Mouse (Mus musculus) forebrain, embryonic 16.5 days (tissue): ENCODE results near the gene Prpf18. TPM values are rescaled to one million over a fixed set of nuclear protein-coding genes. Genes with fewer than 3 reads are reported as not detected.
A peak's percentile ranks its signal among the peaks of the same experiment; 100 is the strongest.
"Not testable (repeated sequence)": the region's sequence is repeated elsewhere in the genome, so short reads cannot be mapped to it uniquely, and the experiment has no call there.

Experiments
- ATAC-seq: fragments of 200-750 bp; cut with Nextera tagmentation; 2 replicates; pipeline ENCODE4 v1.8.0; 2017; ENCODE audit warnings: mild to moderate bottlenecking, moderate library complexity
- H3K27ac ChIP-seq: fragments of 300-500 bp; sonication (generic); 2 replicates; pipeline ENCODE4 v1.5.1; 2014; ENCODE audit warnings: low read length, control low read depth
- H3K27me3 ChIP-seq: fragments of 300-500 bp; sonication (generic); replicated peaks from 2 replicates; pipeline ENCODE4 v1.6.1; 2014; ENCODE audit warnings: low read length; ENCODE audit not compliant: control insufficient read depth, insufficient read depth
- H3K36me3 ChIP-seq: fragments of 300-500 bp; sonication (generic); 2 replicates; pipeline ENCODE4 v1.6.1; 2014; ENCODE audit not compliant: control insufficient read depth, insufficient read depth
- H3K4me1 ChIP-seq: fragments of 300-500 bp; sonication (generic); replicated peaks from 2 replicates; pipeline ENCODE4 v1.6.1; 2014; ENCODE audit warnings: low read length; ENCODE audit not compliant: control insufficient read depth, insufficient read depth
- H3K4me2 ChIP-seq: fragments of 300-500 bp; sonication (generic); 2 replicates; pipeline ENCODE4 v1.6.1; 2014; ENCODE audit warnings: mild to moderate bottlenecking, low read length, control low read depth
- H3K4me3 ChIP-seq: fragments of 300-500 bp; sonication (generic); replicated peaks from 2 replicates; pipeline ENCODE4 v1.5.1; 2014; ENCODE audit warnings: mild to moderate bottlenecking, low read length, control low read depth
- H3K9ac ChIP-seq: fragments of 300-500 bp; sonication (generic); replicated peaks from 2 replicates; pipeline ENCODE4 v1.6.1; 2014; ENCODE audit warnings: low read depth, low read length, control low read depth
- H3K9me3 ChIP-seq: fragments of 300-500 bp; sonication (generic); 2 replicates; pipeline ENCODE4 v1.6.1; 2016; ENCODE audit warnings: low read length; ENCODE audit not compliant: control insufficient read depth
- WGBS: fragments of 180-500 bp; shearing (Covaris S2); extraction: QIAGEN DNeasy Blood & Tissue Kit; methylation state at CpG from one replicate; pipeline ENCODE4 v1.1.7; 2014; 5-methylcytosine and 5-hydroxymethylcytosine counted together
- polyA plus RNA-seq: library from polyadenylated mRNA; unstranded; fragments of >200 nt; fragmentation: Nextera tagmentation; extraction: Ambion mirVana; gene quantifications from 2 replicates; pipeline ENCODE4 v1.2.1, GENCODE M21; 2015

The Prpf18 gene
- polyA plus RNA-seq, 1 experiment from 2014 or later = 59.6 TPM

GRCm38 (mm10) chr2:4619893-4620593 is 31.9 kb downstream of the Prpf18 start:
- Histone ChIP-seq H3K36me3 (peaks cover 8% of the 10 kb centered on the region), H3K27ac (no peak overlapping the region), H3K4me1 (peaks cover 3% of the 10 kb centered on the region; the same call in 1 of the 2 replicates), H3K4me2 (no peak overlapping the region), H3K27me3 (no peaks in the 10 kb centered on the region), H3K9ac (no peak overlapping the region), H3K4me3 (no peak overlapping the region), H3K9me3 (no peaks in the 10 kb centered on the region)
- ATAC-seq = no peak
- 52% methylated on average over 6 of the region's 6 CpGs for WGBS

DNA sequence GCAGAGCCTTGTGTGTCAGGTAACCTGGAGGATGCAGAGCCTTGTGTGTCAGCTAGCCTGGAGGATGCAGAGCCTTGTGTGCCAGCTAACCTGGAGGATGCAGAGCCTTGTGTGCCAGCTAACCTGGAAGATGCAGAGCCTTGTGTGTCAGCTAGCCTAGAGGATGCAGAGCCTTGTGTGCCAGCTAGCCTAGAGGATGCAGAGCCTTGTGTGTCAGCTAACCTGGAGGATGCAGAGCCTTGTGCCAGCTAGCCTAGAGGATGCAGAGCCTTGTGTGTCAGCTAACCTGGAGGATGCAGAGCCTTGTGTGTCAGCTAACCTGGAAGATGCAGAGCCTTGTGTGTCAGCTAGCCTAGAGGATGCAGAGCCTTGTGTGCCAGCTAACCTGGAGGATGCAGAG is 32.8 kb downstream of the Prpf18 start:
- not testable (repeated sequence) for H3K9me3 ChIP-seq, H3K4me2 ChIP-seq, H3K4me1 ChIP-seq, H3K27ac ChIP-seq, H3K4me3 ChIP-seq, H3K27me3 ChIP-seq, ATAC-seq, H3K9ac ChIP-seq, H3K36me3 ChIP-seq

DNA sequence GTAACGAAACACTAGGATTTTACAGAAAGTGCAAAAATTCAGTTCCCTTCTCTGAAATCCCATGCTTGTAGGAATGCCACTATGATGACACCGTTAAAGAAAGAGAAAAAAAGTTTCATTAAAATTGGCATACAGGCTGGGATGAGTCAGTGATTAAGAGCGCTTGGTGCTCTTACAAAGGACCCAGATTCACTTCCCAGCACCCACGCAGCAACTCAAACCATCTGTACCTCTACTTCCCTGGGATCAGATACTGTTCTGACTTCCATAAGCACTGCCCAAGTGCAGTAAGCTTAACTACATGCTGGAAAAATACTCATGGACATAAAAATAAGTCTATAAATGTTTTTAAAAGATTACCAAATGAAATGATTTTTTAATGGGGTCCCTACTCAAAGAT is 34.9 kb downstream of the Prpf18 start:
- no peak overlapping the region for H3K9ac ChIP-seq
- no peak overlapping the region for H3K4me3 ChIP-seq
- no peaks in the 10 kb centered on the region for H3K27me3 ChIP-seq
- H3K27ac ChIP-seq = no peak overlapping the region
- no peak overlapping the region for H3K4me2 ChIP-seq
- WGBS = 84% methylated on average over 4 of the region's 4 CpGs
- peaks cover 10% of the 10 kb centered on the region for H3K36me3 ChIP-seq
- no peaks in the 10 kb centered on the region for H3K9me3 ChIP-seq
- no peak for ATAC-seq
- peaks cover 3% of the 10 kb centered on the region; the same call in 1 of the 2 replicates for H3K4me1 ChIP-seq

- no peaks in the 10 kb centered on the region for H3K9me3 ChIP-seq
- 86% methylated on average over 2 of the region's 2 CpGs for WGBS
- no peak overlapping the region for H3K4me2 ChIP-seq
- H3K9ac ChIP-seq = no peak overlapping the region
- H3K27ac ChIP-seq = no peak overlapping the region
- H3K27me3 ChIP-seq = no peaks in the 10 kb centered on the region
- ATAC-seq = no peak; the same call in 1 of the 2 replicates
- no peak overlapping the region for H3K4me3 ChIP-seq
- H3K4me1 ChIP-seq = no peaks in the 10 kb centered on the region
- peaks cover 21% of the 10 kb centered on the region for H3K36me3 ChIP-seq
Measured at GRCm38 (mm10) chr2:4615014-4615546, 36.8 kb downstream of the Prpf18 start.

- ATAC-seq = peak; percentile 75
- not testable (repeated sequence) for H3K27ac ChIP-seq, H3K9me3 ChIP-seq, H3K27me3 ChIP-seq, H3K4me3 ChIP-seq, H3K4me2 ChIP-seq, H3K9ac ChIP-seq, H3K4me1 ChIP-seq
- WGBS = 34% methylated on average over 6 of the region's 6 CpGs
- H3K36me3 ChIP-seq = peaks cover 24% of the 10 kb centered on the region
Measured at GRCm38 (mm10) chr2:4614276-4614929, 37.5 kb downstream of the Prpf18 start.

DNA sequence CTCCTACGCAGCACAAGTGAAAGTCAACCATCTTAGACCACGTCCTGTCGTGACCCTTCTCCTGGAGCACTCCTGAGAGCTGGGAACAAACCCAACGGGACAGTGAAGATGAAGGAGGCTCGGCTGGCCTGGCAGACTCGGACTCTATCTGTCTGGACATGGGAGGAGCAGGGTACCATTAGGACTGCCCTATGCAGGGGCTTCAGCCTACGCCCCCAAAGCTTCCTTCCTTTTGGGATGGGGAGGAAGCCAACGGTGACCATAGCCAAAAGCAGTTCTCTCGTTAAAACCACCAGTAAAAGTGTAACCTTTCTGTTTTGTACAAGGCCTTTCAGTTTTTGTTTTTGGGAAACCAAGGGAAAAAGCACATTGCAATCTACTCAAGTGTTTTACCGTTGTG is 40.2 kb downstream of the Prpf18 start:
- no peaks in the 10 kb centered on the region; the same call in 1 of the 2 replicates for H3K4me1 ChIP-seq
- H3K9me3 ChIP-seq = no peaks in the 10 kb centered on the region
- H3K4me2 ChIP-seq = no peak overlapping the region
- H3K27ac ChIP-seq = no peak overlapping the region
- peaks cover 44% of the 10 kb centered on the region for H3K36me3 ChIP-seq
- WGBS = 81% methylated on average over 10 of the region's 10 CpGs
- no peak for ATAC-seq
- H3K27me3 ChIP-seq = no peaks in the 10 kb centered on the region
- H3K4me3 ChIP-seq = no peak overlapping the region
- H3K9ac ChIP-seq = no peak overlapping the region

DNA sequence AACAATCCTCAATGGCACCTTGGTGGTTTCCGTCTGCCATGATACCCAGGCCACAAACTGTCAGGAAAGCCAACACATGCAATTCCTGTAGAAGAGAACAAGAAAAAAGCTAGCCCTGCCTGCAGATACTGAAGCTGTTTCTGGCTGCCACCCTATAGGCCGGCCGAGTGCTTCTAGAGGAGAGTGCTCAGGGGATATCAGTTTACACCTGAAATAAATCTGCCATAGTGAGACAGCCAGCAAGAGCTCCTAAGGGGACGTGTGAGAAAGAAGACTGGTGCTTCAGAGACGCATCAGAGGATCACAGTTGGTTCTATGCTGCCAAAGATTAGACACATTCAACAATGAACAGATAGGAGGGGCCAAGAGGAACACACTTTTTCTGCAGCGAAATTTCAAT is 40.6 kb downstream of the Prpf18 start:
- Histone ChIP-seq H3K9me3 (no peaks in the 10 kb centered on the region), H3K4me1 (no peaks in the 10 kb centered on the region; the same call in 1 of the 2 replicates), H3K4me3 (no peak overlapping the region), H3K4me2 (no peak overlapping the region), H3K27ac (no peak overlapping the region), H3K9ac (no peak overlapping the region), H3K36me3 (peaks cover 45% of the 10 kb centered on the region), H3K27me3 (no peaks in the 10 kb centered on the region)
- WGBS = 87% methylated on average over 6 of the region's 6 CpGs
- ATAC-seq = no peak

- Histone ChIP-seq H3K4me3 (no peak overlapping the region), H3K9ac (no peak overlapping the region), H3K27me3 (no peaks in the 10 kb centered on the region), H3K4me1 (no peaks in the 10 kb centered on the region; the same call in 1 of the 2 replicates), H3K9me3 (no peaks in the 10 kb centered on the region), H3K4me2 (no peak overlapping the region), H3K27ac (no peak overlapping the region), H3K36me3 (peaks cover 48% of the 10 kb centered on the region)
- 87% methylated on average over 10 of the region's 10 CpGs for WGBS
- ATAC-seq = no peak
Measured at GRCm38 (mm10) chr2:4609433-4609832, 42.5 kb downstream of the Prpf18 start.

DNA sequence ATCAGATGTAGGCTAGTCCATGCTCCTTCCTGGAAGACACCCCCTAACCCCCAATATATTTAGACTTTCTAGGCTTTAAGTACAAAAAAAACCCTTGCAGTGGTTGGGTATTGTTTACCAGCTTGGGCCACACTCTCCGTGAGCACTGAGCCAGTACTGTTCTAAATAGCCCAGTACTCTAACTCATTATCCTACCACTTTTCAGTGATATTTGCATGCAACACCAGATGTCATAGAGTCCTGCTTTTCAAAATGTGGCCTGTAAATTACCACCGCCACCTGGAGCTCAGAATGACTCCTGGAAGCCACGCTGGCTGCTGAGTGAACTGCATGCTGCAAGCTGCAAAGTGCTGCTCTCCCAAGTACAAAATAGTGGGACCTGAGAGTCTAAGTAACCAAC is 43.7 kb downstream of the Prpf18 start:
- no peak overlapping the region for H3K27ac ChIP-seq
- no peaks in the 10 kb centered on the region for H3K27me3 ChIP-seq
- no peak for ATAC-seq
- H3K9me3 ChIP-seq = no peaks in the 10 kb centered on the region
- H3K4me2 ChIP-seq = no peak overlapping the region
- 48% methylated on average over 3 of the region's 3 CpGs for WGBS
- no peak overlapping the region for H3K4me3 ChIP-seq
- no peak overlapping the region for H3K9ac ChIP-seq
- peaks cover 54% of the 10 kb centered on the region for H3K36me3 ChIP-seq
- no peaks in the 10 kb centered on the region; the same call in 1 of the 2 replicates for H3K4me1 ChIP-seq
